Mouse (Mus musculus) retina, adult 2 months (tissue): Measurements from ENCODE around the gene Inpp5b.
A peak's percentile ranks its signal among the peaks of the same experiment; 100 is the strongest.

ENCODE experiments used
- DNase-seq: peaks from one replicate; pipeline ENCODE4 v3.0.0-alpha.2; 2012; ENCODE audit warnings: low read depth, low spot score

Gene Inpp5b

GRCm38 (mm10) chr4:124765802-124766565, 24.3 kb downstream of the Inpp5b start:
- DNase-seq = no peak

- DNase-seq = no peak
Observed at GRCm38 (mm10) chr4:124766566-124766940, 24.9 kb downstream of the Inpp5b start.

DNA sequence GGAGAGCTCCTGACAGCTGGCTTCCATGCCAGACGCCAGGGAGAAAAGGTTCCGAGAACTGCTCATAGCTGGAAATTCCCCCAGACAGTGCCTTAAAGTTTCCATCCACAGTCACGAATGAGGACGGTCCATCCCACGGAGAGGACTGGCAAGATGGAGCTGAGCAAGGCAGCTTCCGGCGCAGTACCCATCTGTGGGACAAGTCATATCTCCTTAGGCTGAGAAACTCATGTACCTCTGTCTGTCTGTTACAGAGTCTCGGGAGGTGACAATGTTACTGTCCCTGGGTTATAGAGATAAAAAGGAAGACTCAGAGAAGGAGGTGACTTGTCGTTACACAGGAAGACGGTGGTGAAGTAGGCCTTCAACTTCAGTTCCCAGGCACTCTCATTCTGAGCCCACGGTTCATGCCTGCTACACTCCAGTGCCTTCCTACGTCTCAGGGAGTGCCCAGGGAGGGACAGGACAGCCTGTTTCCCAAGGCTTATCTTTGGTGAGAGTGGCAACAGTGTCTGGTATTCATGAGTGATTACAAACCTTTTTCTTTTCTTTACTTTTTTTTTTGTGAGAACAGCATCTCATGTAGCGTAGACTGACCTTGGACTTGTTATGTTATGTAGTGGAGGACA, 27.4 kb downstream of the Inpp5b start:
- no peak for DNase-seq

DNA sequence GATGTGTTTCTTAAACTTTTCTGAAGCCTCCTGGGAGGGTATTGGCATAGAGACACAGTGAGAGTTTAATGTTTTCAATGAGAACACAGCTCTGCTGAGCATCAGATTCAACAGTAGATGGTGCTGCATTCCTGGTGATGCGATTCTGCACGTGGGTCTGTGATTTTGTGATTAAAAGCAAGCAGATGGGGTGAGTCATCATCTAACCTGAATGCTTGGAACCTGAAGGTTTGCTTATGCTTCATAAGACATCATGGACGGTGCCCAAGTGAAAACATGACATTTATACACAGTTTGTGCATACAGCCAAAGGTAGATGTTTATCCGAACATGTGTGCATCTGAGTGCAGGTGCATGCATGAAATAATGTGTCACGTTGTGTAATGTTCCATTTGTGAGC, 29.0 kb downstream of the Inpp5b start:
- no peak for DNase-seq

DNA sequence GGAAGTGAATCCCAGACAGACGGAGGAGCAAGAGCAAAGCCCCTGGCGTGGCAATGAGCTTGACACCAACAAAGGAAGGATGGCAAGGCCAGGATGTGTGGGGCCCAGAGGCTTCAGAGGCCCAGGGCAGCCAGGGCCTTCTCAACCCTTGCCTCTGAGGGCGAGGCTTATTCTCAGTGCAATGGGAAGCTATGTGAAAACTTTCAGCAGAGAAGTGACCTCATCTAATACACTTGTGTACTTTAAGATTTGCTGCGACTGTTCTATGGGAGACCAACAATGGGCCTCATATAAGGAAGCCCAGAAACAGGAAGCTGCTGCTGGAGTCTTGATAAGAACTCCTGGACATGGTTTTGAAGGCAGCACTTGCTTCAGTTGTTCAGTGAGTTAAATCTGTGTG, 30.5 kb downstream of the Inpp5b start:
- DNase-seq = no peak

DNA sequence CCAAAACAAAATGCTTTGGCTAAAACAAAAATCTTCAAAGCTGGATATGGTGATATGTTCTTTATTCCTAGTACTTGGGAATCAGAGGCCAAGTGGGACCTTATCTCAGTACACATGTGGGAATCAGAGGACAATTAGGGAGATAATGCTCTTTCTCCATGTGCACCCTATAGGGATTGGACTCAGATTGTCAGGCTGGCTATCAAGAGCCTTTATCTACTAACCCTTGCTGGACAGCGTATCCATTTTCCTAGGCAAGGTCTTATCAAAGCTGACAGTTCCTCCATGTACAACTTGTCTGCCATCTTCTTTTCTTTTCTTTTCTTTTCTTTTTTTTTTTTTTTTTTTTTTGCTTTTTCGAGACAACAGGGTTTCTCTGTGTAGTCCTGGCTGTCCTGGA, 31.8 kb downstream of the Inpp5b start:
- DNase-seq = no peak

DNA sequence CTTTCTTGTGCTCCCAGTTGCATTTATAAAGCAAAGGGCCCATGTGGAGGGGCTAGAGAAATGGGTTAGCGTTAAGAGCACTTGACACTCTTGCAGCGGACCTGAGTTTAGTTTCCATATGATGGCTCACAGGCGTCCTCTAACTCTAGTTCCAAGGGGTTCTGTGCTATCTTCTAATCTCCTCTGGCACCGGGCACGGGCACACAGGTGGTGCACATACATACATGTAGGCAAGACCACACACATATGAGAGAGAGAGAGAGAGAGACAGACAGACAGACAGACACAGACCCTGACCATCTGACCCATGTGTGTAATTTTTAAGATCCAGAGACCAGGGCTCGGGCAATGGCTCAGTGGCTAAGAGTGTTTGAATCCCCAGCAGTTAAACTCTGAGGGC, 32.3 kb downstream of the Inpp5b start:
- no peak for DNase-seq

DNA sequence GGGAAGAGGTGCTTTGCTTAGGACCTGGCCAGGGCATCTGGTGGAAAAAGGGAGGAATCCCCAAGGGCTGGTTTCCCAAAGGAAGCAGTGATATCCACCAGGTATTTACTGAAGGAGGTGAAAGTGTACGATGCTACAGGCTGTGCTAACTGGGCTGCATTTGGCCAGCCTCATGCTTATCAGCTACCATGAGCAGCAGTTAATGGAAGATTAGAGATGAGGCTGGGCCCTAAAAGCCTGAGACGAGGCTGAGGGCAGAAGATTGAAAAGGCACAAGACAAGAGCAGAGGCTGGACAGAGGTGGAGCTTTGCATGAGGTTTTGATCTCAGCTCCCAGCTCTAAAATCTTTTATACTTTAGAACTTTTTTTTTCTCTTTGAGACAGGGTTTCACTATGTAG, 32.8 kb downstream of the Inpp5b start:
- no peak for DNase-seq

- DNase-seq = no peak
Observed at GRCm38 (mm10) chr4:124781361-124781760, 39.7 kb downstream of the Inpp5b start.

- no peak for DNase-seq
Observed at GRCm38 (mm10) chr4:124782395-124782794, 40.7 kb downstream of the Inpp5b start.

DNA sequence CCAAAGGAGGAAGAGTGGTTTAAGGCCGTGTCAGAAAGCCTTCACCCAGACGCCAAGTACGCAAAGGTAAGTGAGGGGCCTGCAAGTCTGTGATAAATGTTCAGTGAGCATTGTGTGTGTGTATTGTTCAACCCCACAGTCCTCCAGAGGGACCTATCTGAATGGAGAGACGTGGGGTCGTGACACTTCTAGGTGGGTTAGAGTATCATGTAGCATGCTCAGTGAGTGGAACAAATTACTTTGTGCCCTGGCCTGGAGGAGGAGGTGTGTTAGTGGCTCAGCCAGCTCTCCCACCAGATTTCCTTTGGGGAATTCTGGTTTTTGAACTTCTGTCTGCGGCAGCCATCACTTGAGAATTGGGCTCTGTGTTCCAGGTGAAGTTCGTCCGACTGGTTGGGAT, 42.3 kb downstream of the Inpp5b start:
- no peak for DNase-seq

GRCm38 (mm10) chr4:124790013-124790412, 48.4 kb downstream of the Inpp5b start:
- no peak for DNase-seq

GRCm38 (mm10) chr4:124792114-124792513, 50.5 kb downstream of the Inpp5b start:
- DNase-seq = no peak

DNA sequence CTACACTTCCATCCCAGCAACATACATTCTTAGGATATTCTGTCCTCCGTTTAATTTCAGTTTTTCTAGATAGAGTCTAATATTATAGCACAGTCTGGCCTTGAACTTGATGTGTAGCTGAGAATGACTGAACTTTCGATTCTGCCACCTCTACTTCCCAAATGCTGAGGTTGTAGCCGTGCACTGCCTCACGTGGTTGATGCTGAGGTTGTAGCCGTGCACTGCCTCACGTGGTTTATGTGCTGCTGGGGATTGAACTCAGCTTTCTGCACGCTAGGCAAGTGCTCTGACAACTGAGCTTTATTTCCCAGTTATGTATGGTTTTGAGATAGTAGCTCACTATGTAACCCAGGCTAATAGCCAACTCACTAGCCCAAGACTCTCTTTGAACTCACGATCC, 54.5 kb downstream of the Inpp5b start:
- DNase-seq = no peak

DNA sequence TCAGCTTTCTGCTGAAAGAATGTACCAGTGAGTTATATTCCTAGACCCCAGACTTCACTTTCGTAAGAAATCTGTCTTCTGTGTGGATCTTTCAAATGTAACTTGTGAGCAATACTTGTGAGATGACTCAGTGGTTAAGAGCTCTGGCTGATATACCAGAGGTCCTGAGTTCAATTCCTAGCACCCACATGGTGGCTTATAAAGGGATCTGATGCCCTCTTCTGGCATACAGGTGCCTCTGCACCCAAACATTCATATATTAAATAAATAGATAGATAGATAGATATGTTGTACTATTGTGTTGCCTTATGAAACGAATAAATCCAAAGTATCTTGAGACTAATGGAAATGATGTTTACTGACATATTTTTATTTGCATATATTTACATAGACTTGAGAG, 55.3 kb downstream of the Inpp5b start:
- no peak for DNase-seq

GRCm38 (mm10) chr4:124801552-124802308, 60.1 kb downstream of the Inpp5b start, which contains the start of gene Mtf1:
Gene Mtf1 (plus strand): TSS chr4:124802104.
- peak; percentile 75 for DNase-seq

DNA sequence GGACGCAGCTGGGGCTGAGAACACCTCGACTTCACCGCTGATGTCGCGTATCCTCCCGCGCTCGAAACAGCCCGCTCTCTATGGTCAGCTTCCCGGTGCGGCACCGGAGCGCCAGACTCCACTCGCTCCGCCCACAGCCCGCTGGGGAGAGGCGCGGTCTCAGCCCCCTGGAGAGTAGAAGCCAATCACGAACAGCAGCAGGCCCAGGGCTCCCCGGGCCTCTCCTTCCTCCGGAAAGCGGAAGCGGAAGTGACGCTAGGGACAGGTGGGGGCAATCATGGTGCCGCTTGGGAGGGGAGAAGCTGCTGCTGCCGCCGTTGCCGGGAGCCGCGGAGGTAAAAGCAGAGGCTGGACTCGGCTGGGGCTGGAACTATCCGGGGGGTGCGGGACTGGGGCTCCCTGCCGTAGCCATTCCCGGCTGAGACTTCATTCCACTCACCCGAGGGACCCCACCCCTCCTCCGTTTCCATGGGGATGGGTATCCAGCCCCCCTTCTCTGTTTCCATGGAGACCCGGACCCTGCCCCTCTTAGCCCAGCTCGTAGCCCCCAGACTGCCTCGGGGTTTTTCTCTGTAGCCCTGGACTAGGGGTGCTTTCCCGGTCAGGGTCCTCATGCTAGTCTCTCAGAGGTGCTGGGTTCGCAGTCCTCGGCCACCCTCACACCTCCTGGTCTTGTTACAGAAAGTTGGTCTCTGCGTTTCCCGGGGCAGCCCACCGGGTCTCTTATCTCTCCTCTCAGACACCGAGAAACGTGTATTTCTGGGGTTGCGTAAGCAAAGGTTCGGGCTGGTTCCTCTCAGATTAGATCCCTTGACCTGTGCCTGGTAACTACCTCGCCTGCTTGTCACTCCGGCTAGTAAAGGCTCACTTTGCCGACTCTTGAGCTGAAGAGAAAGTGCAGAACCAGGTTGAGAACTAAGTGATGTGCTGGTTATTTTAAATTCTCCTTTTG, 60.9 kb downstream of the Inpp5b start:
- peak; percentile 97 for DNase-seq

DNA sequence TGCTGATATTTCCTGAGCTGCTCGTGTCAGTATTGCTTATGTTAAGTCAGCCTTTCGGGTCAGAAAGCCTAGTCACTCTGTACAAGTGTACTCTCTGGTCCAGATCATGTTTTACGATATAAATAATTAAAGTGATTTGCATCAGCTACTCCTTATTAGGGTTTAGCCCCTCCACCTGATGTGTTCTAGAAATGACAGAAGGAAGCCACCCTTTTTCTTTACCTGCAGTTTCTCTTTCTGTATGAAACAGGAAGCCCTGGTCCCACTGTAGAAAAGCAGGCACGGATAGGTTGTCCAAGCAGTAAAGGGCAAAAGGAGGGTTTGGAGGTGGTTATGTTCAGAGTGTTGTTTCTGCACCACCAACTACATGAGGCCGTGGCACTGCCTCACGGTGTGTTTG, 61.8 kb downstream of the Inpp5b start:
- no peak for DNase-seq

DNA sequence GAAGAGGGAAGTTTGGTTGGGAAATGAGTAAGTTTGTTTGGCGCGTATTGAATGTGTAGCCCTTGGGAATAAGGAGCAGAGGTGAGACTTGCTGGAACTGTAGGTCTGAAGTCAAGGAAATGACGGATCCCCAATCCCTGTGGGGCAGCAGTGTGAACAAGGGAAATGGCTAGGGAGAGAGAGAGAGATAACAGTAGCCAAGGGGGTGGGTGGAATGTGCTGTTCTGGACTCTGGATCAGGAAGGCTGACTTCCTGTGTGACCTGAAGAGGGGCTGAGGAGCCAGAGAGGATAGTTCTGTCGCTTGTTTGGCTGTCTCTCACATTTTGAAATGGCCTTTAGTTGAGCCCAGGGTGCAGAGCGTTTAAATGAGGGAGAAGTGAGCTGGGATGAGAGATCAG, 66.9 kb downstream of the Inpp5b start:
- no peak for DNase-seq

GRCm38 (mm10) chr4:124809136-124809883, 67.7 kb downstream of the Inpp5b start:
- DNase-seq = no peak

- DNase-seq = no peak
Observed at GRCm38 (mm10) chr4:124810056-124810455, 68.4 kb downstream of the Inpp5b start.
